Mouse (Mus musculus): ENCODE measurements around the gene Ptprb.
A peak's percentile ranks its signal among the peaks of the same experiment; 100 is the strongest.

The Ptprb gene

DNA sequence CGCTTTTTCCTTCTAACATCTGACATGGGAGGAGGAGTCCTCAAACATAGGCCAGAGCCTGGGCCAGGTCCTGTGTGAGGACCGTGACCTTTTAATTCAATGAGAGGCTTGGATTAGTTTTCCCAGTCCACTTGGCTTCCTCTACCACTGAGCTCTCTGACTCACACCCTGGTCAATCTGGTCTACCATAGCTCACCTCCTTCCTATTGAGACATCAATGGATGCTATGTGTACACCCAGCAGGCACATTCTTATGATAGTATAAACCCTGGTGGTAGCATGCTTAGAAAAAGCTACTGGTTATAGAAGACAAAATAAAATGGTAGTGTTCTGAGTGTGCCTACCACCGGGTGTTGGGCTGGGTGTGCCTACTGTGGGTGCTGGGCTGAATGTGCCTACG, 21.1 kb downstream of the Ptprb start:
- no peak for DNase-seq (ENCODE audit: low read depth, low spot score)

GRCm38 (mm10) chr10:116297854-116298253, 22.5 kb downstream of the Ptprb start:
- no peak for DNase-seq (ENCODE audit: low read depth, low spot score)

- DNase-seq (ENCODE audit: low read depth, low spot score) = no peak
These were observed 25.5 kb downstream of the Ptprb start for GRCm38 (mm10) chr10:116300824-116301223.

DNA sequence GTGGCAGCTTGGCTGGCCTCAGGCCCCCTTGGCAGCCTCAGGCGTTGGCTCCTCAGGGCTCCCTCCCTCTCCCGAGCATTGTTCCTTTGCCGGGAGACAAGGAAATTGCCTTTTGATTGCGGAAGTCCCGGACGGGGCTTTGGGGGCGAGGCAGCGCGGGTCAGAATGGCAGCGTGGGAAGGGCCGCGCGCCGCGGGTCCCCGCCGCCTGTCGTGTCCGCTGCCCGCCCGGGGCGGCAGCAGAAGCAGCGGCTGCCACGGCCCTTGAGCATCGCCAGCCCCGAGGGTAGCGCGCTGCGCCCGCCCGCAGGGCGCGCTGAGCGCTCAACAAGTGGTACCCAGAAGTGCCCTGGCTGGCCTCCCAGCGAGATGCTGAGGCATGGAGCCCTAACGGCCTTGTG, 25.9 kb downstream of the Ptprb start:
- DNase-seq (ENCODE audit: low read depth, low spot score) = no peak

DNA sequence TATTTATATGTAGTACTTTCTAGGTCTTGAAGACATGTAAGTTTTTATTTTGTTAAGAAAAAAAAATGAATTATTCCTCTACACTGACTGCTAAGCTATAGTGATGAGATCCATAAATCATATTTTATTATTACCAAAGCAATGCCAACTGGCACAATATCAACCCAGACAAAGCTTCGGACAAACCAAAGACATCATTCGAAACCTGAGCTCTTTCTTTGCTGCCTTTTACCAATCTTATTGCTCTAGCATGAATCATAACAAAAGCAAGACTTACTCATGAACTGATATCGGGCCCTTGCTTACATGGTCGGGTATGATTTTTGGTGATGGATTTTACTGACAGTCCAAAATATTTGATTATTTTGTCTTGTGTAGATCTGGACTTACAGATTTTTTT, 29.0 kb downstream of the Ptprb start:
- DNase-seq (ENCODE audit: low read depth, low spot score) = no peak

DNA sequence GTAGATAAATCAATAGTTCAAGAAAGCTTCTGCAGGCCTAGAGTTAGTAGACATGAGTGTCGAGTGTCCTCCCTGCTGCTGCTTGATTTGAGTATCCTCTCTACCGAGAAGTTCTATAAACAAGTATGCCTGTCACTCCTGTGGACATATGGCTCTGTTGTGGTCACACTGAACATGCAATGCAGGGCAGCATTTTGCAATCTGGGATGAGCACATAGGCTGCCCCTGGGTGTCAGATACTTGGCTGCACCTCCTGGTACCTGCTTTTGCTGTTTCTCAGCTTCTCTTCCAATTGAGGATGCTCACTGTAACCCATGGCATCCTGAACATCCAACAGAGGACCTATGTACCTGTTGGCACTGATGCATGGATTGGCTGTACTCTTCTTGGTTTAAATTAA, 34.1 kb downstream of the Ptprb start:
- no peak for DNase-seq (ENCODE audit: low read depth, low spot score)

- no peak for DNase-seq (ENCODE audit: low read depth, low spot score)
These were observed 35.3 kb downstream of the Ptprb start for GRCm38 (mm10) chr10:116310516-116311210.

- peak; percentile 22 for DNase-seq (ENCODE audit: low read depth, low spot score)
These were observed 43.9 kb downstream of the Ptprb start for GRCm38 (mm10) chr10:116319246-116319645.

- no peak for DNase-seq (ENCODE audit: low read depth, low spot score)
These were observed 53.8 kb downstream of the Ptprb start for GRCm38 (mm10) chr10:116329086-116329485.

DNA sequence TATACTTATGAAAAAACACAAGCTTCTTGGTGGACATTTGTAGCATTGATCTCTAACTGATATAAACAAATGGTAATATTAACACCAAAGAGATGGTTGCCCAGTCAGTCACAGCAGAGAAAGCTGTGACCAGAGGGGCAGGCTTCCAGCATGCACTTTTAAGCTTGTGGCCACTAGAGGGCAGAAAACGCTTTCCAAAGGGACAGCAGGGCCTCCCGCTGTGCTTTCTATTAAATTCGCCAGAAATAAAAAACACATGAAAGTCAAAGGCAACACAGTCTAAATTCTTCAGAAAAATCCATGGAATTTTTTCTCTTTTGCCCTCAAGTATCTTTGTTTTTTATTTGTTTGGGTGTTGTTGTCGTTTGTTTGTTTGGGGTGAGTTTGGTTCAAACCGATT, 55.1 kb downstream of the Ptprb start:
- DNase-seq (ENCODE audit: low read depth, low spot score) = peak; percentile 1

- DNase-seq (ENCODE audit: low read depth, low spot score) = no peak
These were observed 55.7 kb downstream of the Ptprb start for GRCm38 (mm10) chr10:116330961-116331510.

GRCm38 (mm10) chr10:116333666-116334065, 58.3 kb downstream of the Ptprb start:
- no peak for DNase-seq (ENCODE audit: low read depth, low spot score)

- no peak for DNase-seq (ENCODE audit: low read depth, low spot score)
These were observed 58.8 kb downstream of the Ptprb start for GRCm38 (mm10) chr10:116334120-116334519.

DNA sequence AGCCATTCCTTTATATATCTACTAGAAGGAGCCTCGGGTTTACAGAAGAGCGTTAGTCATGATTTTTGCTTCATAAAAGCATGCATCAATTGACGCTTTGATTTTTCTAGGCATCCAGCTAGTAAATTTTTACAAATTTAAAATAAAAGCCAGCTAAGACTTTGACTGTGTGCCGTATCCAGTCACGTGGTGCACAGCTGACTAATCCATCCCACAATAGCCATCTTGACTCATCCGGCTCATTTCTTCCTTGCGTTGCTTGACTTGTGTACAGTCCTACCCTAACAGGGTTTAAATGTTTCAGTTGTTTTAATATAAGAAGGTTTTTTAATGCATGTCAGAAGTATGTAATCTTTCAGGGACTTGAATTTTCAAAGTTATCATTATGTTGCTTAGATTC, 60.0 kb downstream of the Ptprb start:
- DNase-seq (ENCODE audit: low read depth, low spot score) = no peak

DNA sequence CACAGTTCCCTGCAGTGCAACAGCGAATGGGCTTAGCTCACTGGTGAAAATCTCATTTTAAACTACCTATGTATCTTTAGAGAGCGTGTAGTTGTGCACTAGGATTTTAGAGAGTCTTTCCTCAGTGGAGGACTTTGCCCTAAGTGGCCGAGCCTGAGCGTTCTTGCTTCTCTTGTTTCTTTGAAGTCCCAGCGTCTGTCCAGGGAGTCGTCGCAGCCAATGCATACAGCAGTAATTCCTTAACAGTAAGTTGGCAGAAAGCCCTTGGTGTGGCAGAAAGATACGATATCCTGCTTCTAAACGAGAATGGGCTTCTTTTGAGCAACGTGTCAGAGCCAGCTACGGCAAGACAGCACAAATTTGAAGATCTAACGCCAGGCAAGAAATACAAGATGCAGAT, 65.9 kb downstream of the Ptprb start:
- no peak for DNase-seq (ENCODE audit: low read depth, low spot score)

DNA sequence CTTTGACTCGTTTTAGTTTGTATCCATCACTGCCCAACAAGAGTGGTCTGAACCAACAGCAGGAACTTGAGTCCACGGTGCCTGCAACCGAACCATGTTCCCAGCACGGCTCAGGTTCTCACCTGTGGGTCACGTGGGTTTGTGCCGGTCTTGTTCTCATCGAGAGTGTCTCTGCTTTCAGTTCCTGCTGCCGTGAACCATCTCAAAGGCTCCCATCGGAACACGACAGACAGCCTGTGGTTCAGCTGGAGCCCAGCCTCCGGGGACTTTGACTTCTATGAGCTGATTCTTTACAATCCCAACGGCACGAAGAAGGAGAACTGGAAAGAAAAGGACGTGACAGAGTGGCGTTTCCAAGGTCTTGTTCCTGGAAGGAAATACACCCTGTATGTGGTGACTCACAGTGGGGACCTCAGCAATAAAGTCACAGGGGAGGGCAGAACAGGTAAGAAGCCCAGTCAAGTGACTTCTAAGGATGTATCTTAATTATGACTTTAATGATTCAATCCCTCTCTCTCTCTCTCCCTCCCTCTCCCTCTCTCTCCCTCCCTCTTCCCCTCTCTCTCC, 71.4 kb downstream of the Ptprb start:
- no peak for DNase-seq (ENCODE audit: low read depth, low spot score)

- no peak for DNase-seq (ENCODE audit: low read depth, low spot score)
These were observed 73.7 kb downstream of the Ptprb start for GRCm38 (mm10) chr10:116349004-116349403.

GRCm38 (mm10) chr10:116350532-116350931, 75.2 kb downstream of the Ptprb start:
- no peak for DNase-seq (ENCODE audit: low read depth, low spot score)

DNA sequence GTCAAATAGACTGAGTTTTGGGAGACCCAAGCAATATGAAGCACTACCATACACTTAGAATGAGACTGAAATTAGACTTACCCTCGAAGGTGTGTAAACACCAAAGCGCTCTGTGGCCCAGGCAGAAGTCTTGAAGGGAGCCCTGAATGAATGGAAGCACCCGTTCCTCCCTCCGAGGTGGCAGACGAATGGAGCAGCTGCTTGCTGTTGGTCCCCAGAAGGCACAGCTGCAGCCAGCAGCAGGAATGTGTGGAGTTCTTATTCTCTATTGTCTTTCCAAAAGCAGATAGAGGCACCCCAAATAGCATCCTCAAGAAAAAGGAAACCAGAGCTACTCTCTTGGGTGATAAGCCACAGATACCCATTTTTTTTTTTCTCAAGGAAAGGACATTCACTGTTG, 79.0 kb downstream of the Ptprb start:
- no peak for DNase-seq (ENCODE audit: low read depth, low spot score)

DNA sequence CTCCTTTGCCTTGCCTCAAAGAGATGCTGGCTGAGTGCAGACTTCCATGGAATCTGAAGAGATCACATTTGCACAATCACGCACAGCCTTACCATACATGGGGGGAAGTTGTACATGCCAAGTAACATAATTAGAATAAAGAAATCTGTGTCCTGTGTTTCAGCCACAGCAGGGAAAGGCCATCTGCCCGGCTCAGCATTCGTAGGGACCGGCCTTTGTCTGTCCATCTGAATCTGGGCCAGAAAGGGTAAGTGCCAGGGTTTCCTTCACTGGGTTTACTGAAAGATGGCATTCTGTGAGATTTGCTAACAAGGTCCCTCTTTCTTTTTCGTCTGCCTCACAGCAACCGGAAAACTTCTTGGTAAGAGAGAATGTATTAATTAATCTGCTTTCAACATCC, 86.9 kb downstream of the Ptprb start:
- DNase-seq (ENCODE audit: low read depth, low spot score) = no peak

- no peak for DNase-seq (ENCODE audit: low read depth, low spot score)
These were observed 87.3 kb downstream of the Ptprb start for GRCm38 (mm10) chr10:116362645-116363044.

GRCm38 (mm10) chr10:116364759-116365158, 89.4 kb downstream of the Ptprb start:
- DNase-seq (ENCODE audit: low read depth, low spot score) = no peak

- DNase-seq (ENCODE audit: low read depth, low spot score) = no peak
These were observed 95.8 kb downstream of the Ptprb start for GRCm38 (mm10) chr10:116370991-116371725.
